Mouse (Mus musculus): ENCODE measurements at regions not wholly inside any gene's neighbourhood (a gene's known extent, or its start where the extent isn't known, plus 50 kb on each side); places are given as distances from the start of the nearest gene placed in this dataset.

DNA sequence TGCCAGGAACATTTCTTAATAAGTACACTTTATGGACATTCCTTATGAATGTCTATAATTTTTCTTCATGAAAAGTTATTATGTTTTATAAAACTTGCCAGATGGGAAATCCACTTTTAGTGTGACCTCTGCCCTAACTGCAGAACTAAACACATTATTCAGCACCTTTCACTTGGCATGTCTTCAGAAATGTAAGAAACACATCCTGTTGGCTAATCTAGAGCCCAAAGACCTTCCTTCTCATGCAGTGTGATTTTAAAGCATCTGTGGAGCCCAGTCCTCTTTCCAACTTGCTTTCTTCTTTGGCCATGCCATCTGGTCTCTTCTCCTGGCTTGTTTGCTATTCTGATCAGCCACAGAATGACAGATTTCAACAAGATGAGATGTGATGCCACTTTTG is 163.6 kb upstream of the Ghitm start:
- TF ChIP-seq CTCF (IDR thresholded peaks at IDR 0.05; ENCODE audit: borderline replicate concordance, extremely low read depth, insufficient read depth, insufficient read length) (no peak), POLR2A (IDR thresholded peaks at IDR 0.05; ENCODE audit: borderline replicate concordance, extremely low read depth, insufficient read depth, insufficient read length, poor library complexity, severe bottlenecking) (no peak)

All from brain, embryonic 14.5 days (tissue).